Mouse (Mus musculus) small intestine, adult 2 months (tissue): ENCODE measurements around the gene St5.

Experiments used
- CTCF ChIP-seq: fragments of 200-500 bp; IDR thresholded peaks from 2 replicates; pipeline ENCODE4 v1.5.1; 2012; ENCODE audit warnings: low read depth, mild to moderate bottlenecking, control low read depth, inconsistent platforms, low read length, moderate library complexity, mixed read lengths; ENCODE audit not compliant: insufficient replicate concordance, insufficient read length; ENCODE audit errors: extremely low read depth
- POLR2A ChIP-seq: fragments of 200-500 bp; IDR thresholded peaks from 2 replicates; pipeline ENCODE4 v1.6.1; 2012; ENCODE audit warnings: low read depth, mild to moderate bottlenecking, control low read depth, inconsistent platforms, low read length, moderate library complexity

DNA sequence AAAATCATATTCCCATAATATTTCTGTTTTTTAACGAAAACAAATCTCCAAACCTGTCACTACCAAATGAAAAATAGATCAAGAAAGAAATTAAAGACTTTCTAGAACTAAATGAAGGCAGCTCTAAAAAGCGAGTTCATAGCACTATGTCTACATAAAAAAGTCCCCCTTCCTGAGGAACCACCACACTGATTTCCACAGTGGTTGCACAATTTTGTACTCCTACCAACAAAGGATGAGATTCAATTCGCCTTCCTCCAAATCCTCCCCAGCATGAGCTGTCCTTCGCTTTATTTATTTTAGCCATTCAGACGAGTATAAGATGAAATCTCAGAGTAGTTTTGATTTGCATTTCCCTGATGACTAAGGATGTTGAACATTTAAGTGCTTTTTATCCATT lies 36.7 kb downstream of the St5 start:
- no peak for TF ChIP-seq CTCF
- TF ChIP-seq POLR2A = no peak
